Mouse (Mus musculus) gastrocnemius, adult 8-10 months (tissue): ENCODE results near the gene Adam10. TPM values are rescaled to one million over a fixed set of nuclear protein-coding genes. Genes with fewer than 3 reads are reported as not detected.

Experiments
- DNase-seq, 2 experiments: peaks; one replicate each; pipeline ENCODE4 v3.0.0; 2022; ENCODE audit warnings: low spot score in 2 of 2
- total RNA-seq, 4 experiments: library from RNA; stranded (reverse); gene quantifications; 2 replicates each; pipeline ENCODE4 v1.2.4; 2022

Gene Adam10
- total RNA-seq, 4 experiments from 2014 or later, result 13.1 to 17.4 (median 16.1) TPM

DNA sequence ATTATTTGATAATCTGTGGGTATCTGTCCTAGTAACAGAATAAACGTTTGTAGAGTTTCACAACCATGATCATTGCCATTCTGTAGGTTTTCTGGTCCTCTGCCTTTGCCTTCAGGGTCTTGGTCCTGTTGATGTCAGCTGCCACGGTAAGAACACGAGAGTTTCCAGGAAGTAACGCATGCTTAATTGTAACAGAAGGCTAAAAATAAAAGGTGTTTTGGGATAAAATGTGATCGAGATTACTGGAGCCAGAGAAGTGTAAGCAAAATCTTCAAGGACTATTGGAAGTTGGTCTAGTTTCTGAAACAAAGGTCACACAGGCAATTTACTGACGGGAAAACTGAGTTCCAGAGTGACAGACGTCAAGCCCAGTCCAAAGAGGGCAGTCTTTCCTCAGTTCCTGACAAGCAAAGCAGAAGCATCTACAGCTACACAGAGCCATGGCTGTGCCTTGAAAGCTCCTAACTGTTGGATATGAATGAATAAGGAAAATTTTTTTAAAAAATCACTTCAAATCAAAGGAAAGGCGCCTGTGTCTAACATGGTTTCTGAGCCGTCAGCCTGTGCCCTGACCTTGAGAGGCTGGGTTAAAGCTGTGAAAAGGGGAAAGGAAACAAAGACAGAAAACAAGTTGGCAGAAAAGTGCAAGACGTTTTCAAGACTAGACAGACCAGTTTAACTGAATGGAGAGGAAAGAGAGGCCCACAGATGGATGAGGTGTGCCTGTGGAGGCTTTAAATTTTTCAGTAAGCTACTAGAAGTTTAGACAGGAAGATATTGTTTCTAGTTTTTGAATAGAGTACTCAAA lies 6.8 kb upstream of the Adam10 start:
- DNase-seq, result no peak

DNA sequence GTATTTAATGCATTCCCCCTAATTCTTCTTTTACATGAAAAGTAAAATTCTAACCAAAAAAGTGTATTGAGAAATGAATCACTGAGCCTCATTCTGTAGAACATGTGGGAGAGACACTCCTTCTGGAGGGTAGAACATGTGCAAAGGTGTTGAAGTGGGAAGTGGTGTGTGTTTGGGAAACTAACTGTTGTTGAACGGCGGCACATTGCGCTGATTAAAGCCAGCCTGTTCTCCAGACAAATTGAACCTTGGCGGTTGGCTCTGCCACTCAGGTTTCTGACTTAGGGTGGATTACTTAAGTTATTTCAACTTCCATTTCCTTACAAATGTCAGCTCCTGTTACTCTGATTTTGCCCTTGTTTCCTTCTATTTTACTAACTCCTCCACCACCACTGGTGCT lies 5.1 kb upstream of the Adam10 start:
- DNase-seq, result no peak

DNA sequence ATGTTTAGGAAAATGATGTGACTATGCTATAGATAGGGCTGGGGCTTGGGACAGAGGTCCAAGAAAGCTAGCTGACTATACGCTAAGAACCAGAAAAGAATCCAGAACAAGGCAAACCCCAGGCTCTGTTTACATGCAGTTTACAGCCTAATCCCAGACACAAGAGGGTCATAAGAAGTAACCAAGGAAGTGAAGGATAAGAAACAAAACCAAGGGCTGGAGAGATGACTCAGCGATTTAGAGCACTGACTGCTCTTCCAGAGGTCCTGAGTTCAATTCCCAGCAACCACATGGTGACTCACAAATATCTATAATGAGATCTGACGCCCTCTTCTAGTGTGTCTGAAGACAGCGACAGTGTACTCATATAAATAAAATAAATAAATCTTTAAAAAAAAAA lies 3.7 kb upstream of the Adam10 start:
- no peak for DNase-seq

DNA sequence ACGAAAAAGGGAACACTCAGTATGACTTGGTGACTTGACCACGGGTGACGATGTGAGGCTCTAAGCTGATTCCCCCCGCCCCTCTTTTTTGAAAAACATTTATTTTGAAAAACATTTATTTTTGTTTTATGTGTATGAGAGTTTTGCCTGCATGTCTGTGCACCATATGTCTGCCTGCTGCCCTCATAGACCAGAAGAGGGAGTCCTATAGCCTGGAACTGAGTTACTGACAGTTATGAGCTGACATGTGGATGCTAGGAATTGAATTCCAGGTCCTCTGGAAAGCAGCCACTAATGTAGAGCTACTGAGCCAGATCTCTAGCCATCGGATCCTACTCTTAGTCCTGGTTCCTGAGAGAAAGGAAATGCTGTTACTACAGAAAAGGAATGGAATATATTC lies 2.8 kb upstream of the Adam10 start:
- no peak for DNase-seq

DNA sequence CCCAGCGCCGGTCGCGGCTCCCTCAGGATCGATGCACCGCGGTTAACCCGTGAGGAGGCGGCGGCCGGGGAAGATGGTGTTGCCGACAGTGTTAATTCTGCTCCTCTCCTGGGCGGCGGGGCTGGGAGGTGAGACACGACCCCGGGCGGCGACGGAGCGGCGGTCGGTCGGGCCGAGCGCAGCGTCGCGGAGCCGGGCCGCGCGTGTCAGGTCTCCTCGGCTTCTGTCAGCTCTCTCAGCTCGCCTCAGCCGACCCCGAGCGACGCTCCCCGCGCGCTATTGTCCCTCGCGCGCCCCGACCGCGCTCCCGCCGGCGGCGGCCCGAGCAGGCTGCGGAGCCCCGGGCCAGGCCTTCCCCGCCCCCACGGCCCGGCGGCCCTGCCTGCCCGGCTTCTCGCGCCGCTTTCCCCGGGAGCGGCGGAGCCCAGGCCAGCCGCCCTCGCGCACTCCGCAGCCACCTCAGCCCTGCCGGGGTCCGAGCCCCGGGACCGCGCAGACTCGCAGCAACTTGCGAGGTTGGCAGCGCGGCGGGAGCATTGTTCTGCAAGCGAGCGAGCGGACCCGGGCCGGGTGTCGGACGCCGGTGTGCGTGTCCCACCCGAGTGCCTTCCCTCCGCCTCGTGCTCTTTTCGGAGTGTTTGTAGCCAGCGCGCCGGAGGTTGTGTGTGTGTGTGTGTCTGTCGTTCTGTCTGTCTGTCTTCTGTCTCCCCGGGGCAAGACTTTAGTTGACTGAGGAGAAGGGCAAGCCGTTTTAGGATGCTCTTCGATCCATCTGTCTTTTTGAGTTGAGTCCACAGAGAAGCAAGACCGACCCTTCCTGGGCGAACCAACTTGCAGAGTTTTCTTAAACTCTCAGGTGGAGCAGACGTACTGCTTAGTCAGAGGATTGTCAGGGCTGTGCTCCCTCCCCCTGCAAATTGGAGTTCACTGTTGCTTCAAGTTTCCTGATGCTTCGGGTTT lies 615 bp downstream of the Adam10 start:
- peak; percentile 3 to 36 for DNase-seq

DNA sequence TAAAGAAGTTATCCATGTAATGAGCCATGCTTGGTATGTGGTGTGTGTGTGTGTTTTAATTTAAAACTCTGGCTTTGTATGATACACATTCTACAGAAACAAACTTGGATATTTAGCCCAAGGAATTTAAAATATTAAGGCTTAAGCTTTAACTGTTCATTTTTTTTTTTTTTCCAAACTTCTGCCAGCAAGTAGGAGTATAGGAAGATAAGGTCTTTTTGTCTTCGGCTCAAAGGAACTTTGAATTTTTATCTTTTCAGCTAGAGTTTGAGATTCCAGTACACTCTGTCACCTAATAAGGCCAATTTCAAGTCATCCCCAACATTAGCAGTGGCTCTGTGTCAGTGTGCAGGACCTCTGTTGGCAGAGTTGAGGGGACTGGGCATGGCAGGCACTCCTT lies 3.4 kb downstream of the Adam10 start:
- no peak for DNase-seq

DNA sequence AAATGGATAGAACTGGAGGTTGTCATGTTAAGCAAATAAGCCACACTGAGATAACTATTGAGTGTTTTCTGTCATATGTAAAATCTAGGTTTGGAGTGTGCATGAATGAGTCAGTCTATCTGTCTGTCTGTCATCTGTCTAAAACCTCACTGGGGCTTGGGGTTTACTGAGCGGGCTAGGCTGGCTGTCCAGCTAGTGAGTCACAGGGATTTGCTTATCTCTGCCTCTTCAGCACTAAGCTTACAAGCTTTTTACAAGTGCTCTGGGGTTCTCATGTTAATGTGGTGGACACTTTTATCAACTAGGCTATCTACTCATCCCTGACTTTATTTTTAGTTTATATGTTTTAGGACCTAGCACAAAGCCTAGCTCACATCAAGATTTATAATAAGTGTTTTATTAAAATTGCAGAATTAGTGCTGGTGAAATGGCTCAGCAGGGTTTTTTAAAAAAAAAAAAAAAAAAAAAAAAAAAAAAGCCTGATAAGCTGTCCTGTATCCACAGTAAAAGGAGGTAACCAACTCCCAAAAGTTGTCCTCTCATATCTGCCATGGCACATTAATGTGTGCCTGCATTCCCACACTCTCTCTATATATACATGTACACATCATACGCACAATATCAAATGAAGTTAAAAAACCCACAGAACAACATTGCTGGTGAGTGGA lies 9.6 kb downstream of the Adam10 start:
- no peak for DNase-seq

DNA sequence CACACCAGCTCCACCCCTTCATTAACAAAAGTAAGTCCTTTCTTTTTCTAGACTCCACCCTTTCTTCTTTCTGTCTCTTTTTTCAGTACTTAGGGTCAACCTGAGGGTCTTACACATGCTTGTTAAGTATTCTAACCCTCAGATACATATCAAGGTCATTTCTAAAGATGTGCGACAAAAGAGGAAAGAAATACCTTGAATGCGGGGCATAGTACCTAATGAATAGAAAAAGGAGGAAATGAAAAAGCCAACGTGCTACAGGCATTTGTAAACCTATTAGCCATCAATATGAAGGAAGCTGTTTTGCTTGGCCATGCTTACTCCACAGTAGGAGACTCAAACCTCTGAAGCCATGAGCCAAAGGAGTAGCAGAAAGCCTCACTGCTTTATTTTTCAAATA lies 11.1 kb downstream of the Adam10 start:
- no peak for DNase-seq

DNA sequence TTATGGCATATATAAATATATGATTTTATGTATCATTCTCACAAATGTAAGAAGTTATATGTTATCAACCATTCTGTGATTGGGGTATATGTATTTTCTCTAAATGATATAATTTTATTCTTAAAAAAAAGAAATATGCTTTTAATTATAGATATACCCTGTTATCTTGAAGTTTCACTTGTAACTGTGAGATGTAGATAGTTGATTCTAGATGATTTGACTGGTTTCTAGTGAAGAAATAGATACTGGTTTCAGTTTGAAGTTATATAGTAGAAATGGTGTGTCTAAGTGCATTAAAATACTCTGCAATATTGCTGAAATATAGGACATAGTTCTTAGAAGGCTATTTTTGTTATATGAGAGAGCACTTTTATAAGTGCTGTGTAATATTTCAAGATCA lies 11.8 kb downstream of the Adam10 start:
- no peak for DNase-seq

DNA sequence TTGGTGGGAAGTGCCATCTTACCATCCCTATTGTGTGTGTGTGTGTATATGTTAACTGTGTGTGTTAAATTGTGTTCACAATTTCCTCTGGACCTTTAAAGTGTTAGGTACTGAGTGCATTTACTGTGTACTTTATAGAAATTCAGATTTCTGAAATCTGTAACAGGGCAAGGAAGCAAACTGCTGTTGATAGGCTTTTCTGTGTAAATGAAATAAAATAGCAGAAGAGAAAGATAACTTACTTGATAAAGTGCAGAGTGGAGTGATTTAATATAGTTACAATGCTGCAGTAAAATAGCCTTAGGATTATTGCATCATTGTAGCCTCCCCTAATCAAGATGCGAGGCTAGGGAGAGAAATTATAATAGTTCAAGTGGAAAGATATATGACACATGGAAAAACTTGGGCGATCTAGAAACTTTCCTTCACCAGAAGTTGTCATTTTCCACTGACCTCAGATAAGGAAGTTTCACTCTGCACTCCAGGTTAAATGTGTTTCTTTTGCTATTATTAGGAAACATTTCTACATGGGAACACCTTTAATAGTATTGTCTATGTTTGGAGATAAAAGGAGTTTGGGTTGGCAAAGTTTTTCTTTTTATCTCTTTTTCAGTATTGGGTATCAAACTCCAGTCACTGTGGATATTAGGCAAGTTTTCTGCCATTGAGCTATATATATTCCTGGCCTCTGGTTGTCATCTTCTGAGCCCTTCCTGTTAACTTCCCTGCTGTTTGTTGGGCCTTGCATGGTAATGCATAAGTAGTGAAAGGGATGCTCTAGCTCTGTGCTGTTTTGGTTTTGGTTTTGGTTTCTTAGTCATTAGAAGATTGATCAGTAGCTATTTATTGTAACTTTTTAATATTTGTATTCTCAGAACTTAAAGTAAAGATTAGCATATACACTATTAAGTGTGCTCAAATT lies 13.2 kb downstream of the Adam10 start:
- DNase-seq, result no peak

DNA sequence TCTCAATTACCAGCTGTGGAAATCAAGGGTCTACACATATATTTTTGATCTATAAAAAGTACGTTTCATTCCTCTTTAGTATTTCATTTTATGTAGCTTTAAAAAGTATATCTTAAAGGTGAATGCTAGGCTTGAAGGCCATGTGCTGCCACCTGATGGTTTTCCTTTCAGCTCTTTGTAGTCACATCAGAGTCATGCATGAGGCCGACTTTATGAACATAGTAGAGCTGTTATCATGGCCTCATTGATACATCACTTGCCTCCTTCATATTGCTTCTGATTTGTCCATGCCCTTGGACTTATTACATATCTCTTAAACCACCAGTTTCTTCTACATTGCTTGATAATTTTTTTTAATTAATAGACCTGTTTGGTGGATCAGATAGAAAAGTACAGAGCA lies 16.9 kb downstream of the Adam10 start:
- no peak for DNase-seq

DNA sequence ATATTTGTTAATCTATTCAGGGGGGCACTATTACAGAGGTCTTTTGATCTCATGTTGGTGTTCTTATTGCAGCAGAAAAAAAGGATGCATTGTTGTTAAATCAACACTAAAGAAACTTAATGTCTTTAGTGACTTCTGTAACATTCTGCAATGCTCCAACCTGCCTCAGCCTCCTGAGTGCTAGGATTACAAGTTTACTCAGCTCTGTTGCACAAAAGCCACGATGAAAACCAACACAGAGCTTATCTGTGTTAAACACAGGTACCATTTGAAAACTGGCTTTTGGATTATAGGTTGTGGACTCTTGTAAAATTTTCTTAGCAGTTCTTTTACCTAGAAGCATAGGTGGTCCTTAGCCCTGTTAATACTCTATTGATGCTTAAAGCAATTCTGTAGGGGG lies 19.3 kb downstream of the Adam10 start:
- DNase-seq, result no peak

DNA sequence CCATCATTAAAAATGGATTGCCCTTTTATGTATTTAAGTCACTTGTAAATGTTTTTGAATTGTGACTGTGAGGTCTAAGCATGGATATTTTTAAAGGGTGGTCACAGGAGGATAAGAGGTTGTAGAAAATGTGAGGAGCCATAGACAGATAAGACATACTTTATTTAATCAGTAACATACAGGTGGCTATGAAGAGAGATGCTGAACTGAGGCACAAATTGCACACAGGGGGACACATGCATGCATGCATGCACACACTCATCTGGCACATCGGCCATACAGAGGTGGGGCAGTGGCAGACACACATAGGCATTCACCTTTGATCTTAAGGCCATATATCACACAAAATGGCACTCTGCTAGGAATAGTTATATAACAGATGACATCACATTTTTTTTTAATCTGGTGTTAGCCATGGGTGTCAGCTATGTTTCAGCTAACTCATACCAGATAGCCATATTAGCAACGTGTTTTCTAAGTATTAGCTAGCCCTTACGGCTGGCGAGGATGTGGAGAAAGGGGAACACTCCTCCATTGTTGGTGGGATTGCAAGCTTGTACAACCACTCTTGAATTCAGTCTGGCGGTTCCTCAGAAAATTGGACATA lies 24.9 kb downstream of the Adam10 start:
- no peak for DNase-seq

DNA sequence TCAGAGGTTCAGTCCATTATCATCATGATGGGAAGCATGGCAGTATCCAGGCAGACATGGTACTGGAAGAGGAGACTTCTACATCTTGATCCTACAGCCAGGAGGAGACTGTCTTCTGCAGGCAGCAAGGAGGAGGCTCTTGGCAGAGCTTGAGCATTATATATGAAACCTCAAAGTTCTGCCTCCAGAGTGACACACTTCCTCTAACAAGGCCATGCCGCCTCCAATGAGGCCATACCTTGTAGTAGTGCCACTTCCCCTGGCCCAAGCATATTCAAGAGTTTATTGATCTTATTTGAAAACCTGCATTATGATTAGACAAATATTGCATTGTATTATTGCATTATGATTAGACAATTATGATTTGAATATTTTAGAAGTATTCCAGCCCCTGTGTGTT lies 27.6 kb downstream of the Adam10 start:
- no peak for DNase-seq

DNA sequence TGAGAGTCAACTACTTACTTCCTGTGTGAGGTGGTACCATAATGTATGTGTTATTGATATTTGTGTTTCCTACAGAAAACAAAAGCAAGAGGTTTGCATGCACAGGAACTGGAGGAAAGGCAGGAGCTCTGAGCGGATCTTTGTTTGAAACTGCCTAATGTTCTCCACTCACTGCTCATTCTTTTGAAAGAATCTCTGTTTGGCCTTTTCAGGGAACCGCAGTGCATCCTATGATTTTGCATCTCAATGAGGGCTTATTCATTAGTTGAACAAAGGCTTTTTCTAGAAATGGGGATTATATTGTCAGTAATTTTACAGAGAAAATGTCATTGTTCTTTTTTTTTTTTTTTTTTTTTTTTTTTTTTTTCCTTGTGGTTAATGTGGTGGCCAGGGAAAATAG lies 50.7 kb downstream of the Adam10 start:
- no peak for DNase-seq

DNA sequence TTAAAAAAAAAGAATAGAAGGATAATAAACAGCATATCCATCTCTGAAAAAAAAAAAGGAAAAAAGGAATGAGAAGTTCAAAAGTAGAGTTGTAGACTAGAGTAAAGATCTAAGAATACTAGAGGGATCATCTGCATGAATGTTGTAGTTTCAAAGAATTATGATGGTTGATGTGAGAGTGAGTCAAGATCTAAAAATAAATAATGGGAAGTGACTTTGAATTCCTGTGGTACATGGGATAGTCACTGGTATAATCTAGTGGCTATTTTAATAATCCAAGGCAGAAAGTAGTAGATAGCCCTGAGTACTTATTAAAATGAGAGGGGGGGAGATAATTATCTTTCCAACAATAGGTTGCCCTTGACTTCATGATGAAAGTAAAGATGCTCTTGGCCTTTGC lies 52.3 kb downstream of the Adam10 start:
- no peak for DNase-seq

DNA sequence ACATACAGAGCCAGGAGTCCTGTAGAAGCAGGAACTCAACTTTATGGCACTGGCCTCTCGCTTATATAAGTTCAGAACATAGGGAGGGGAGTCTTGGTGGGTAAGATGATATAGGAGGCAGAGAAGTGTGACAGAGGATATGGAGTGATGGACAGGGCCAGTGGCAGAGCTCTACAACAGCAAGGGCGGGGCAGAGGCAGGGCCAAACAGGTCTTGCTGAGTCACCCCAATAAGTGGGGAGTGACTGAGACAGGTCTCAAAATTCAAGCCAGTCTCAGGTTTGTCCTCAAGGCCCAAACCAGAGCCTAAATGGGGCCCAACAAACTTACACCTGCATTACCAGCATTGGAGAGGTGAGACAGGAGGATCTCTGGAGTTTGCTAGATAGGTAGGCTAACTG lies 54.4 kb downstream of the Adam10 start:
- peak in 1 of 2 experiments; percentile 6 for DNase-seq

DNA sequence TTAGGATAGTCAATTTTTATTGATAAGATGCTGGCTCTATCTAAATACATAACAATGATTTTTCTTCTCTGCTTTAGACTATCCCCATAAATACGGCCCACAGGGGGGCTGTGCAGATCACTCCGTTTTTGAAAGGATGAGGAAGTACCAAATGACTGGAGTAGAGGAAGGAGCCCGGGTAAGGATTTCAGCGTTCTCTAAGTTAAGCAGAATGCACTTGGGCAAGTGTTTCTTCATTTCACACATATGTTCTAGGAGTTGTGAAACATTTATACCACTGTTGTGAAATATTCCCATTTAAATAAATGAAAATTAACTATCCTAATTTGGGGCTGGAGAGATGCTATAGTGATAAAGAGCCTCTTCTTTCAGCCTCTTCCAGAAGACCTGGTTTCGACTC lies 61.2 kb downstream of the Adam10 start:
- DNase-seq, result no peak

DNA sequence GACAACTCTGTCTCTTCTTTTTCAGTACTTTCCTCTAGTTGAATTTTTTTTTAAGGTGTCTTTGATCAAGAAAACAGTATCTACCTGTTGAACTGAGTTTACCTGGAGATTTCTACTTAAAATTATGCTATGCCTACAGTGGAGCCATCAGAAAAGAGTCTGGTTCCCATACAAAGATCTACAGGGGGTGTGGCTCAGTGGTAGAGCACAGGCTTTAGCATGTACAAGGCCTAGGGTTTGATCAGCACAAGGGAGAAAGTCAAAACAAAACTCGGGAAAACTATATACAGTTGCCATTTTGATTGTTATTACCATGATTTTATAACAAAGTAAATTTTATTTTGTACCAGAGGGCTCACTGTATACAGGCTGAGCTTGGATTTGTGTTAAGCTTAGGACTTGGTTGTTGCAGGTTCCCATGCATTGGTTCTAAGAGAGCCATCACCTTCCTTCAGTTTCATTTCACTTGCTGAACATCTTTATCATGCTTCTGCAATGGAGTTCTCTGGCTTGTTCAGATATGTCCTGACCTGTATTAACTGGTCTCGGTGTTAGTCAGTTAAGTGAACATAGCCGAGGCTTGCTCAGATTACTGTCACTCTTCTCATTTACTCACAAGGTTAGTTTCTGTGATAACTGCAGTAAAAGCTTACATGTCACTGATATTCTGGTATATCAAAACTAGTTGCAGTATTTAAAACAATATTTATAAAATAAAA lies 72.9 kb downstream of the Adam10 start:
- no peak for DNase-seq

DNA sequence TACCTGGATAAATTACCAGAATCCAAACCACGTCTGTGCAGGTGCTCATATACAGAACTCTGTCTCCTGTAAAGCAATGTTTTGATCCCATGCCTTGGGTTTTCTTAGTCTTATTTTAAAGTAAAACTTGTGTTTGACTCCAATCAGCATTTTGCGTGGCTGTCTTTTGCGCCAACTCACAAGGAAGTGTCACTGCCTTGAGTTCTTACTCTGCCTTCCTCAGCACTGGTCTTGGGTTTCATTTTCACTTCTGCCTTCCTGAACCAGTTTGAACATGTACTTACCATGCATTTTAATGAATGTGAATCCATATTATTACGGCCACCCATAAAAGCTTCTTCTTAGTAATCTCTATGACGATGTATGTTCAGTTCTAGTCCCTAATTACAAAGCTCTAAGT lies 82.2 kb downstream of the Adam10 start:
- no peak for DNase-seq
